Mouse (Mus musculus): Measurements from ENCODE around the gene Slc6a12. TPM values are rescaled to one million over a fixed set of nuclear protein-coding genes. Genes with fewer than 3 reads are reported as not detected.
A peak's percentile ranks its signal among the peaks of the same experiment; 100 is the strongest.
"Not testable (repeated sequence)": the region's sequence is repeated elsewhere in the genome, so short reads cannot be mapped to it uniquely, and the experiment has no call there.

Slc6a12 gene
- polyA plus RNA-seq, 1 experiment from 2014 or later, result 0.35 TPM

- H3K27me3 ChIP-seq (ENCODE audit: control insufficient read depth, insufficient read depth, low read length), result no peaks in the 10 kb centered on the region
- H3K9ac ChIP-seq (ENCODE audit: low read depth, low read length), result no peak overlapping the region
- H3K27ac ChIP-seq (ENCODE audit: low read depth, low read length), result no peak overlapping the region
- no peaks in the 10 kb centered on the region for H3K9me3 ChIP-seq (ENCODE audit: control insufficient read depth, low read length)
- no peak overlapping the region for H3K4me3 ChIP-seq (ENCODE audit: low read length)
- H3K36me3 ChIP-seq (ENCODE audit: control insufficient read depth, insufficient read depth, low read length), result no peaks in the 10 kb centered on the region
- ATAC-seq (ENCODE audit: low FRiP score, low TSS enrichment), result no peak
- H3K4me2 ChIP-seq (replicated peaks; ENCODE audit: low read depth, low read length), result no peak overlapping the region
- WGBS, result 85% methylated on average over 6 of the region's 6 CpGs
- no peaks in the 10 kb centered on the region for H3K4me1 ChIP-seq (ENCODE audit: control insufficient read depth, insufficient read depth, low read length)
Observed at GRCm38 (mm10) chr6:121357232-121357631, 14.4 kb downstream of the Slc6a12 start.

- Histone ChIP-seq H3K9me3 (ENCODE audit: control insufficient read depth, low read length) (no peaks in the 10 kb centered on the region), H3K9ac (ENCODE audit: low read depth, low read length) (no peak overlapping the region), H3K27ac (ENCODE audit: low read depth, low read length) (no peak overlapping the region), H3K4me3 (ENCODE audit: low read length) (no peak overlapping the region), H3K27me3 (ENCODE audit: control insufficient read depth, insufficient read depth, low read length) (no peaks in the 10 kb centered on the region), H3K4me2 (replicated peaks; ENCODE audit: low read depth, low read length) (no peak overlapping the region), H3K36me3 (ENCODE audit: control insufficient read depth, insufficient read depth, low read length) (no peaks in the 10 kb centered on the region), H3K4me1 (ENCODE audit: control insufficient read depth, insufficient read depth, low read length) (no peaks in the 10 kb centered on the region)
- no peak for ATAC-seq (ENCODE audit: low FRiP score, low TSS enrichment)
- WGBS, result 57% methylated on average over 6 of the region's 6 CpGs
Observed at GRCm38 (mm10) chr6:121363061-121363460, 20.2 kb downstream of the Slc6a12 start.

- no peak overlapping the region for H3K4me2 ChIP-seq (replicated peaks; ENCODE audit: low read depth, low read length)
- no peak overlapping the region for H3K4me3 ChIP-seq (ENCODE audit: low read length)
- 52% methylated on average over 4 of the region's 4 CpGs for WGBS
- H3K9me3 ChIP-seq (ENCODE audit: control insufficient read depth, low read length), result no peaks in the 10 kb centered on the region
- H3K27ac ChIP-seq (ENCODE audit: low read depth, low read length), result no peak overlapping the region
- H3K27me3 ChIP-seq (ENCODE audit: control insufficient read depth, insufficient read depth, low read length), result no peaks in the 10 kb centered on the region
- no peak for ATAC-seq (ENCODE audit: low FRiP score, low TSS enrichment)
- H3K9ac ChIP-seq (ENCODE audit: low read depth, low read length), result no peak overlapping the region
- no peaks in the 10 kb centered on the region for H3K36me3 ChIP-seq (ENCODE audit: control insufficient read depth, insufficient read depth, low read length)
- no peaks in the 10 kb centered on the region for H3K4me1 ChIP-seq (ENCODE audit: control insufficient read depth, insufficient read depth, low read length)
Observed at GRCm38 (mm10) chr6:121363956-121364355, 21.1 kb downstream of the Slc6a12 start.

GRCm38 (mm10) chr6:121366537-121366936, 23.7 kb downstream of the Slc6a12 start:
- H3K4me1 ChIP-seq (ENCODE audit: control insufficient read depth, insufficient read depth, low read length); H3K9ac ChIP-seq (ENCODE audit: low read depth, low read length); H3K4me3 ChIP-seq (ENCODE audit: low read length); H3K4me2 ChIP-seq (replicated peaks; ENCODE audit: low read depth, low read length); H3K27ac ChIP-seq (ENCODE audit: low read depth, low read length); H3K27me3 ChIP-seq (ENCODE audit: control insufficient read depth, insufficient read depth, low read length); H3K9me3 ChIP-seq (ENCODE audit: control insufficient read depth, low read length); H3K36me3 ChIP-seq (ENCODE audit: control insufficient read depth, insufficient read depth, low read length); ATAC-seq (ENCODE audit: low FRiP score, low TSS enrichment): not testable (repeated sequence)
- 24% methylated on average over 2 of the region's 2 CpGs for WGBS

GRCm38 (mm10) chr6:121367099-121367498, 24.2 kb downstream of the Slc6a12 start:
- Histone ChIP-seq H3K4me3 (ENCODE audit: low read length) (no peak overlapping the region), H3K27ac (ENCODE audit: low read depth, low read length) (no peak overlapping the region), H3K27me3 (ENCODE audit: control insufficient read depth, insufficient read depth, low read length) (no peaks in the 10 kb centered on the region), H3K4me2 (replicated peaks; ENCODE audit: low read depth, low read length) (no peak overlapping the region), H3K9ac (ENCODE audit: low read depth, low read length) (no peak overlapping the region), H3K4me1 (ENCODE audit: control insufficient read depth, insufficient read depth, low read length) (no peaks in the 10 kb centered on the region), H3K9me3 (ENCODE audit: control insufficient read depth, low read length) (no peaks in the 10 kb centered on the region), H3K36me3 (ENCODE audit: control insufficient read depth, insufficient read depth, low read length) (no peaks in the 10 kb centered on the region)
- WGBS, result 42% methylated on average over 3 of the region's 3 CpGs
- peak; percentile 53; the same call in 1 of the 2 replicates for ATAC-seq (ENCODE audit: low FRiP score, low TSS enrichment)

GRCm38 (mm10) chr6:121371197-121371980, 28.5 kb downstream of the Slc6a12 start:
- WGBS, result 55% methylated on average over 10 of the region's 10 CpGs
- no peaks in the 10 kb centered on the region for H3K9me3 ChIP-seq (ENCODE audit: control insufficient read depth, low read length)
- ATAC-seq (ENCODE audit: low FRiP score, low TSS enrichment), result no peak
- no peak overlapping the region for H3K27ac ChIP-seq (ENCODE audit: low read depth, low read length)
- no peaks in the 10 kb centered on the region for H3K36me3 ChIP-seq (ENCODE audit: control insufficient read depth, insufficient read depth, low read length)
- no peaks in the 10 kb centered on the region for H3K27me3 ChIP-seq (ENCODE audit: control insufficient read depth, insufficient read depth, low read length)
- H3K4me3 ChIP-seq (ENCODE audit: low read length), result no peak overlapping the region
- H3K4me1 ChIP-seq (ENCODE audit: control insufficient read depth, insufficient read depth, low read length), result no peaks in the 10 kb centered on the region
- H3K9ac ChIP-seq (ENCODE audit: low read depth, low read length), result no peak overlapping the region
- H3K4me2 ChIP-seq (replicated peaks; ENCODE audit: low read depth, low read length), result no peak overlapping the region

- no peaks in the 10 kb centered on the region for H3K36me3 ChIP-seq (ENCODE audit: control insufficient read depth, insufficient read depth, low read length)
- H3K9me3 ChIP-seq (ENCODE audit: control insufficient read depth, low read length), result no peaks in the 10 kb centered on the region
- H3K4me3 ChIP-seq (ENCODE audit: low read length), result no peak overlapping the region
- H3K27ac ChIP-seq (ENCODE audit: low read depth, low read length), result no peak overlapping the region
- no peak overlapping the region for H3K4me2 ChIP-seq (replicated peaks; ENCODE audit: low read depth, low read length)
- no peaks in the 10 kb centered on the region for H3K27me3 ChIP-seq (ENCODE audit: control insufficient read depth, insufficient read depth, low read length)
- H3K4me1 ChIP-seq (ENCODE audit: control insufficient read depth, insufficient read depth, low read length), result no peaks in the 10 kb centered on the region
- WGBS, result 70% methylated on average over 12 of the region's 12 CpGs
- no peak overlapping the region for H3K9ac ChIP-seq (ENCODE audit: low read depth, low read length)
- ATAC-seq (ENCODE audit: low FRiP score, low TSS enrichment), result no peak
Observed at GRCm38 (mm10) chr6:121376159-121376558, 33.3 kb downstream of the Slc6a12 start.

- Histone ChIP-seq H3K27ac (ENCODE audit: low read depth, low read length) (no peak overlapping the region), H3K4me1 (ENCODE audit: control insufficient read depth, insufficient read depth, low read length) (no peaks in the 10 kb centered on the region), H3K36me3 (ENCODE audit: control insufficient read depth, insufficient read depth, low read length) (no peaks in the 10 kb centered on the region), H3K4me3 (ENCODE audit: low read length) (no peak overlapping the region), H3K9ac (ENCODE audit: low read depth, low read length) (no peak overlapping the region), H3K27me3 (ENCODE audit: control insufficient read depth, insufficient read depth, low read length) (no peaks in the 10 kb centered on the region), H3K9me3 (ENCODE audit: control insufficient read depth, low read length) (no peaks in the 10 kb centered on the region), H3K4me2 (replicated peaks; ENCODE audit: low read depth, low read length) (no peak overlapping the region)
- WGBS, result 72% methylated on average over 4 of the region's 4 CpGs
- ATAC-seq (ENCODE audit: low FRiP score, low TSS enrichment), result no peak
Observed at GRCm38 (mm10) chr6:121378256-121378655, 35.4 kb downstream of the Slc6a12 start.

GRCm38 (mm10) chr6:121380576-121380975, 37.7 kb downstream of the Slc6a12 start:
- no peak overlapping the region for H3K4me3 ChIP-seq (ENCODE audit: low read length)
- WGBS, result 67% methylated on average over 8 of the region's 8 CpGs
- H3K4me1 ChIP-seq (ENCODE audit: control insufficient read depth, insufficient read depth, low read length), result no peaks in the 10 kb centered on the region
- ATAC-seq (ENCODE audit: low FRiP score, low TSS enrichment), result no peak
- H3K4me2 ChIP-seq (replicated peaks; ENCODE audit: low read depth, low read length), result no peak overlapping the region
- H3K36me3 ChIP-seq (ENCODE audit: control insufficient read depth, insufficient read depth, low read length), result no peaks in the 10 kb centered on the region
- H3K27ac ChIP-seq (ENCODE audit: low read depth, low read length), result no peak overlapping the region
- H3K9me3 ChIP-seq (ENCODE audit: control insufficient read depth, low read length), result no peaks in the 10 kb centered on the region
- no peak overlapping the region for H3K9ac ChIP-seq (ENCODE audit: low read depth, low read length)
- H3K27me3 ChIP-seq (ENCODE audit: control insufficient read depth, insufficient read depth, low read length), result no peaks in the 10 kb centered on the region; the same call in 1 of the 2 replicates

All from kidney, embryonic 14.5 days (tissue).